Mouse (Mus musculus) forebrain, embryonic 13.5 days (tissue): Measurements from ENCODE around the gene Sppl3. TPM values are rescaled to one million over a fixed set of nuclear protein-coding genes. Genes with fewer than 3 reads are reported as not detected.
"Not testable (repeated sequence)": the region's sequence is repeated elsewhere in the genome, so short reads cannot be mapped to it uniquely, and the experiment has no call there.

Experiments used
- ATAC-seq: fragments of 200-750 bp; cut with Nextera tagmentation; 2 replicates; pipeline ENCODE4 v1.8.0; 2017
- H3K27ac ChIP-seq: fragments of 300-500 bp; sonication (generic); 2 replicates; pipeline ENCODE4 v1.5.1; 2015; ENCODE audit warnings: inconsistent platforms, mild to moderate bottlenecking, moderate library complexity
- H3K27me3 ChIP-seq: fragments of 300-500 bp; sonication (generic); 2 replicates; pipeline ENCODE4 v1.6.1; 2015; ENCODE audit warnings: mild to moderate bottlenecking, inconsistent platforms
- H3K36me3 ChIP-seq: fragments of 300-500 bp; sonication (generic); 2 replicates; pipeline ENCODE4 v1.6.1; 2015; ENCODE audit warnings: mild to moderate bottlenecking, inconsistent platforms; ENCODE audit not compliant: poor library complexity, severe bottlenecking
- H3K4me1 ChIP-seq: fragments of 300-500 bp; sonication (generic); 2 replicates; pipeline ENCODE4 v1.6.1; 2015; ENCODE audit warnings: inconsistent platforms
- H3K4me2 ChIP-seq: fragments of 300-500 bp; sonication (generic); 2 replicates; pipeline ENCODE4 v1.6.1; 2015; ENCODE audit warnings: inconsistent platforms, mild to moderate bottlenecking, moderate library complexity
- H3K4me3 ChIP-seq: fragments of 300-500 bp; sonication (generic); 2 replicates; pipeline ENCODE4 v1.5.1; 2015; ENCODE audit warnings: mild to moderate bottlenecking, inconsistent platforms
- H3K9ac ChIP-seq: fragments of 300-500 bp; sonication (generic); 2 replicates; pipeline ENCODE4 v1.6.1; 2015; ENCODE audit warnings: mild to moderate bottlenecking, inconsistent platforms
- H3K9me3 ChIP-seq: fragments of 300-500 bp; sonication (generic); replicated peaks from 2 replicates; pipeline ENCODE4 v1.6.1; 2016; ENCODE audit warnings: inconsistent platforms
- whole genome bisulfite sequencing: fragments of 180-500 bp; shearing (Covaris S2); methylation state at CpG from one replicate; pipeline ENCODE4 v1.1.7; 2015; 5-methylcytosine and 5-hydroxymethylcytosine counted together
- polyA plus RNA-seq: library from polyadenylated mRNA; unstranded; fragments of >200 nt; fragmentation: Nextera tagmentation; extraction: Ambion mirVana; gene quantifications from 2 replicates; pipeline ENCODE4 v1.2.1, GENCODE M21; 2015

Sppl3 gene
- polyA plus RNA-seq, 1 experiment from 2014 or later: 16.0 TPM

DNA sequence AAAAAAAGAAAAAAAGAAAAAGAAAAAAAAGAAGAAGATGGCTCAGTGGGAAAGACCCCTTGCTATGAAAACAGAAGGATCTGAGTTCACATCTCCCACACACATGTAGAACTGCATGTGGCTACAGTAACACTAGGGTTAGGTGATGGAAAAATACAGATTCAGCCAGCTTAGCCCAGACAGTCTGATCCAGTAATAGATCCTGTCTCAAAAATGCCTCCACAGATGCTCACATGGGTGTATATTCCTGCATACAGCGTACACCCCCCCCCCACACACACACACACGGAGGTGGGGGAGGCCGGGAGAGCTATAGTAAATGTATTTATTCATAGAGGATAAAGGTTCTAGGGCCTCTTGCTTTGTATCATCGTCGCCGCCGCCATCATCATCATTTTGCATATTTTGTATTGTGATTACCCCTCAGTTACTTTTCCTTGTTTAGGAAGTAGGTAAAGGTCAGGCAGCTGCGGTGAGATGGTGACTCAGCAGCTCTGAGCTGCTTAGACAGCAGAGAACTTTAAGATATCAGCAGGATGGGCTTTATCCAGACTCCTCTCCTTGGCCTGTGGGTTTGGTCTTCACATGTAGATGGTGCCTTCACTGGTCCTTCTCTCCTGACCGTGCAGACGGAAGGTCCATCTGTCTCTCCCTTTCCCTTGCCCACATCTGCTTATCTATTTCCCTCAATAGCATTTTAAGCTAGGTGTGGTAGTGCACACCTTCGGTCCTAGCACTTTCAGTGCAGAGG is 57.9 kb downstream of the Sppl3 start:
- Histone ChIP-seq H3K4me1 (peaks cover 11% of the 10 kb centered on the region), H3K27me3 (no peaks in the 10 kb centered on the region), H3K36me3 (peaks cover 9% of the 10 kb centered on the region), H3K9me3 (no peaks in the 10 kb centered on the region), H3K9ac (no peak overlapping the region), H3K4me2 (no peak overlapping the region), H3K4me3 (no peak overlapping the region), H3K27ac (no peak overlapping the region)
- ATAC-seq: no peak
- WGBS: 89% methylated on average over 11 of the region's 11 CpGs

DNA sequence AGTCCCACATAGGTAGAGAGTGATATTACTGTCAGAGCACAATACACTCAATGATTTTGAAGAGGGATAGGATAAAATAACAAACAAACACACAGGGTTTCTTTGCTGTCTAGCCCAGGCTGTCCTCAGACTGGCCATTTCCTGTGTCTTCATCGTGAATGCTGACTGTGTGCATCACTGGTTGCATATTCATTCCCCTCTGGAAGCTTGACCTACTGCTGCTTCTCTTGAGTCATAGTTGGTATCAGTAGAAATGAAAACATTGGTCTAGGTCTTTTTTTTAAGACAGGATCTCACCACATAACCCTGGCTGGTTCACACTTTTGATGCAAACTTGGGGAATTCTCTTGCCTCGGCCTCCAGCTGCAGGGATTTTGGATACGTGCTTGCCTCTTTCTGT is 58.7 kb downstream of the Sppl3 start:
- H3K9ac ChIP-seq: no peak overlapping the region
- WGBS: 92% methylated on average over 3 of the region's 3 CpGs
- ATAC-seq: no peak

DNA sequence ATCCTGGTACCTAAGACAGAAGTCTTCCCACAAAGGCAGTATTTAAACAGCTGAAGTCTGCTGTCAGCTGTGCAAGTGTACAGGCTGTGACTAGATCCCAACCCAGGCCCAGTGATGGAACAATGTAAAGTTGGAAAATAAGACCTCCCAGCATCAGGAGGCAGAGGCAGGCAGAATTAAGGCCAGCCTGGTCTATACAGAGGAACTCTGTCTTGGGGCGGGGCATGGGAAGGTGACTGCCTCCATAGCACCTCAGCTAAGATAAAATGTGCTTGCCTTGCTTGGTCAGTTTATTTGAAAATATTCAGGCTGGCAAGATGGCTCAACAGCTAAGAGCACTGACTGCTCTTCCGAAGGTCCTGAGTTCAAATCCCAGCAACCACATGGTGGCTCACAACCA is 59.5 kb downstream of the Sppl3 start:
- no peak overlapping the region for H3K4me2 ChIP-seq
- H3K4me1 ChIP-seq: peaks cover 11% of the 10 kb centered on the region
- H3K4me3 ChIP-seq: no peak overlapping the region
- WGBS: 100% methylated on average over 2 of the region's 2 CpGs
- no peaks in the 10 kb centered on the region for H3K9me3 ChIP-seq
- peaks cover 13% of the 10 kb centered on the region for H3K36me3 ChIP-seq
- ATAC-seq: no peak
- H3K27ac ChIP-seq: no peak overlapping the region
- no peak overlapping the region for H3K9ac ChIP-seq
- H3K27me3 ChIP-seq: no peaks in the 10 kb centered on the region

More for the DNA sequence above, 58.7 kb downstream of the Sppl3 start:
- no peak overlapping the region for H3K27ac ChIP-seq
- peaks cover 11% of the 10 kb centered on the region for H3K4me1 ChIP-seq
- no peaks in the 10 kb centered on the region for H3K27me3 ChIP-seq
- H3K36me3 ChIP-seq: peaks cover 5% of the 10 kb centered on the region
- H3K4me2 ChIP-seq: no peak overlapping the region
- H3K9me3 ChIP-seq: no peaks in the 10 kb centered on the region
- no peak overlapping the region for H3K4me3 ChIP-seq

DNA sequence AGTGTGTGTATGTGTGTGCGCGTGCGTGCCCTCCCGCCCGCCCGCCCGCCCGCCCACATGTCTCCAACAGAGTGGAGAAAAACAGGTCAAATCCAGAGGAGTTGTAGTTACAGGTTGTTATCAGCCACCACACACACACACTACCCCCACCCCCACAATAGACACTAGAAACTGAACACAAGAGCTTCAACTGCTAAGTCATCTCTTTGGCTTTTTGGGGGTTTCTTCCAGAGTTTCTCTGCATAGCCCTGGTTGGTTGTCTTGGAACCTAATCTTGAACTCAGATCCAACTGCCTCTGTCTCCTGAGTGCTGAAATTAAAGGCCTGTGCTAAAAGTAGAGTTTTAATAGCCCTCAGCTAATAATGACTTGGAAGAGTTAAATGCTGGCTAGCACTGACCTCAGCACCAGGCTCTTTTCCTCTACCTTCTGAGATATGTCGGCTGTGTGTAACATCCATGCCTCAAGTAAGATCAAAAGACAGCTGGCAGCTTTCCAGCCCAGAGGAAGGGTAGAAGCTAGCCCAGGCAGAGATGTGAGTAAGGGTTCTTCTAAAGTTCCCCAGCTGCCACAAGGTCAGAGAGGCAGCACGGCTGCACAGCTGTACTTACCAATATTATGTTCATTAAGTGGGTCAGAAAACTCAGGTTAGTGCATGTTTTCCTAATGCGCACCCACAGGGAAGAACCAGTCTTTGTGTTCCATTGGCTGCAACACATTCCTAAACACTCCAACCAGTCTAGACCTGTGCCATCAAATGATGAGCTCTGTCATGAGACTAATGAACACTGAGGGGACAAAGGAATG is 60.4 kb downstream of the Sppl3 start:
- H3K4me2 ChIP-seq: no peak overlapping the region
- no peak overlapping the region for H3K9ac ChIP-seq
- no peaks in the 10 kb centered on the region for H3K27me3 ChIP-seq
- H3K9me3 ChIP-seq: no peaks in the 10 kb centered on the region
- peaks cover 19% of the 10 kb centered on the region for H3K36me3 ChIP-seq
- H3K27ac ChIP-seq: no peak overlapping the region
- no peak for ATAC-seq
- no peak overlapping the region for H3K4me3 ChIP-seq
- 86% methylated on average over 11 of the region's 11 CpGs for WGBS
- peaks cover 11% of the 10 kb centered on the region for H3K4me1 ChIP-seq

DNA sequence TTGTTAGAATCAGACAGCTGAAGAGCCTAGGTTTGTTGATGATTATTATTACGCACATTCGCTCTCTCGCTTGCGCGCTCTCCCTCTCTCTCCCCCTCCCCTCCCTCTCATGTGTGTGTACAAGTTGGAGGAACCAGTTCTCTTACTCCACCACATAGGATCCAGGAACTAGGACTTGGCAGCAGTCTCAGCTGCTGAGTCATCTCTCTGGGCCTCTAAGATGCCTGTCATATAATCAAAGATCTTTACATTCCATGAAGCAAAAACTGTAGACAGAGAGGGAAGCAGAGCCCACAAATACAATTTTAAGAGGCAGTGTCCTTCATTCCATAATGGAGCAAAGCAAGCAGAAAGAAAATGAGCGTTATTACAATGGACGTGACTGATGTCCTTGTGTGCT is 61.2 kb downstream of the Sppl3 start:
- Histone ChIP-seq H3K9me3 (no peaks in the 10 kb centered on the region), H3K27ac (no peak overlapping the region), H3K4me2 (no peak overlapping the region), H3K4me1 (peaks cover 11% of the 10 kb centered on the region), H3K27me3 (no peaks in the 10 kb centered on the region), H3K4me3 (no peak overlapping the region), H3K9ac (no peak overlapping the region), H3K36me3 (peaks cover 19% of the 10 kb centered on the region)
- 85% methylated on average over 7 of the region's 7 CpGs for WGBS
- ATAC-seq: no peak

DNA sequence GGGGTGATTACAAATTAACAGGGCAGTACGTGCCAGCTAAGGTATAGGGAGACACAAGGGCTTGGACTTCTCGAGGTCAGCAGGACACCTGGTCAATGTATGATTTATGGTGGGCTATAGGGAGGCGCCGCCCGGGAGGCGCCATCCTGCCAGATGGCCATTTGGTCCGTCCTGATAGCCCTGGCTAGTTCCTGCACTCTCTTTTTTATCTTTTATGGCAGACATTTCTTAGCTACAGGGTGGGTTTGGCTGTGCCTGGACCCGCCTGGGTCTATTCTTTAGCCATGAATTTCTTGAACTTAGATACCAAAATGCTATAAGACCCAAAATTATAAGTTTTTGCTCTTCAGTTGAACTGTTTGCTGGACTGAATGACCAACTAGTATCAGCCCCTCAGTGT is 62.4 kb downstream of the Sppl3 start:
- ATAC-seq: not testable (repeated sequence)

DNA sequence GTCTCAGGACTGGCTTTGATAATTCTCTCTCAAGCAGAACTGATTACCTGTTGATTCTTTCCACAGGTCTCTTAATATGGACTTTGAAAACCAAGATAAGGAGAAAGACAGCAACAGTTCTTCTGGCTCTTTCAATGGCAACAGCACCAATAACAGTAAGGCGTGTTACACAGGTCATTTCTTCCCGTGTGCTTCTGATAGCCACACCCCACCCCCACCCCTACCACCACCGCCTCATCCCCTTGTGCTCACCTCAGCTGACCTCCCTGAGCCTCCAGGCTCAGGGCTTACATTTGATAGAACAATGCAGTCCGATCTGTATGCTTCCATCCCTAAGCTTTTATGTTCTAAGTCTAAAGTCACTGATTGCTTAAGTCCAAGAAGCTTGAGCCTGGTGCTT is 63.8 kb downstream of the Sppl3 start:
- Histone ChIP-seq H3K36me3 (peaks cover 19% of the 10 kb centered on the region), H3K9me3 (no peaks in the 10 kb centered on the region), H3K9ac (no peak overlapping the region), H3K4me1 (peaks cover 11% of the 10 kb centered on the region), H3K27ac (no peak overlapping the region), H3K4me2 (no peak overlapping the region), H3K27me3 (no peaks in the 10 kb centered on the region), H3K4me3 (no peak overlapping the region)
- ATAC-seq: no peak
- WGBS: 77% methylated on average over 4 of the region's 4 CpGs

More for the DNA sequence above, 62.4 kb downstream of the Sppl3 start:
- H3K4me2 ChIP-seq, H3K27ac ChIP-seq, H3K9me3 ChIP-seq, H3K9ac ChIP-seq, H3K4me3 ChIP-seq, H3K27me3 ChIP-seq: not testable (repeated sequence)
- Histone ChIP-seq H3K36me3 (peaks cover 19% of the 10 kb centered on the region), H3K4me1 (peaks cover 11% of the 10 kb centered on the region)
- WGBS: 83% methylated on average over 8 of the region's 8 CpGs

DNA sequence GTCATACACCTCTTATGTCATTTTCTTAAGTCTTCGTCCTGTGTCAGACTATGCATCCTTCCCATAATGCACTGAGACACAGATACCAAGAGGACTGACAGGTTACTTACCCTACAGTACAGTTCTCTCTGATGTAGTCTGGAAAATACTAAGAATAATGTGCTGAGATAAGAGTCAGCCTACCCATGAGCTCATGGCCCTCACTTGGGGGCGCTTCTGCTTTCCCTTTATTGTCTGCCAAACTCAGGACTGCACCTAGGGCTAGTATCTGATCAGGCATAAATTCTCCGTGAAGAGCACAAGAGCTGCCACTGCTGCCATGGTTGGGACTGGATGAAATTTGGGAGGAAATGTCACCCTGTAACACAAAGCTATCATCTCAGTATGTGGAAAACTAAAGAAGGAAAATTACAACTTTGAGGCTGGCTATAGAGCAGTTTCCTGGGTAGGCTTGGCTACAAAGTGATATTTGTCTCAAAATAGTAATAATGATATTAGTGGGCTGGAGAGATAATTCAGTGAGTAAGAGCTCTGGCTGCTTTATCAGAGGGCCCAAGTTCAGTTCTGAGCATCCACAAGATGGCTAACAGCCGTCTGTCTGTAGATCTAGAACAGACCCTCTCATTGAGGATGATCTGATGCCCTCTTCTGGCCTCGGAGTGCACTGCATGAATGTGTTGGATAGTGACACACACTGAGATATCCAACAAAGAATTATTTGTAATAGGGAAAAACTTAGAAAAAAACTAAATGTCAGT is 65.4 kb downstream of the Sppl3 start:
- Histone ChIP-seq H3K9me3 (no peaks in the 10 kb centered on the region), H3K4me1 (peaks cover 8% of the 10 kb centered on the region), H3K9ac (no peak overlapping the region), H3K27ac (no peak overlapping the region), H3K27me3 (no peaks in the 10 kb centered on the region), H3K4me3 (no peak overlapping the region), H3K36me3 (peaks cover 19% of the 10 kb centered on the region), H3K4me2 (no peak overlapping the region)
- no peak for ATAC-seq
- WGBS: 59% methylated on average over 5 of the region's 5 CpGs

DNA sequence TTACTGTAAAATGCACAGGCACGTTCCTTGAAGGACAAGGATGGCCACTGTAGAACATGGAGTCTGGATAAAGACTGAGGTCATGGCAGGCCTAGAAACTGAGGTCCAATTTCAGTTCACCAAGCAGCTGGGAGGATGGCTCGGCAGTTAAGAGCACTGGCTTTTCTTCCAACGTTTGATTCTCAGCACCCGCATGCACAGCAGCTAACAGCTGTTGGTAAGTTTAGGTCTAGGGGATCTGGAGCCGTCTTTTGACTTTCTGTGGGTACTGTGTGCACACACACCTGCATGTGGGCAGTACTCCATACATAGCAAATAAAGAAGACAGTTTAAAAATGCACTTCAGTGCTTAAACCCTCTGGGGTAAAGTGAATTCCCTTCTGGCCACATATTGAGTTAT is 70.7 kb downstream of the Sppl3 start:
- Histone ChIP-seq H3K9me3 (no peaks in the 10 kb centered on the region), H3K4me2 (no peak overlapping the region), H3K36me3 (peaks cover 41% of the 10 kb centered on the region), H3K4me1 (no peaks in the 10 kb centered on the region), H3K9ac (no peak overlapping the region), H3K27ac (no peak overlapping the region), H3K4me3 (no peak overlapping the region), H3K27me3 (no peaks in the 10 kb centered on the region)
- ATAC-seq: no peak
- 89% methylated on average over 5 of the region's 5 CpGs for WGBS

DNA sequence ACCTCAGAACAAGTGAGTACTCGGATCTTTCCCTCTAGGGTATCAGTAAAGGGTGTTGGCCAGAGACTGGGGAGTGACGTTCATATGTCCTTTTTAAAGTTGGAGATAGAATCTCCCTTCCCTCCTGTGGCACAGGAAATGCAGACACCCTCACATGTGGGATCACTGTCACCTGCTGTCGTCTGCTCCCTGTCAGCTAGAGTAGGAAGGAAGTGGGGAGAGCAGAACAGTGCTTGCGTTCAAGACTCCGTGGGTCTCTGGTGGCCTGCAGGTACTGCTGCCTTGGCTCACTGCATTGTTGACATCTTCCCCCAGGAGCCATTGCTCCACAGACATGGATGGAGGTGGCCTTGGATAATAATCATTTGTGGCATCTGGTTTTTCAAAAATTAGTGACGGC is 72.6 kb downstream of the Sppl3 start:
- Histone ChIP-seq H3K4me1 (no peaks in the 10 kb centered on the region), H3K9ac (no peak overlapping the region), H3K4me2 (no peak overlapping the region), H3K4me3 (no peak overlapping the region), H3K36me3 (peaks cover 58% of the 10 kb centered on the region), H3K9me3 (no peaks in the 10 kb centered on the region), H3K27me3 (no peaks in the 10 kb centered on the region), H3K27ac (no peak overlapping the region)
- ATAC-seq: no peak
- WGBS: 93% methylated on average over 6 of the region's 6 CpGs

DNA sequence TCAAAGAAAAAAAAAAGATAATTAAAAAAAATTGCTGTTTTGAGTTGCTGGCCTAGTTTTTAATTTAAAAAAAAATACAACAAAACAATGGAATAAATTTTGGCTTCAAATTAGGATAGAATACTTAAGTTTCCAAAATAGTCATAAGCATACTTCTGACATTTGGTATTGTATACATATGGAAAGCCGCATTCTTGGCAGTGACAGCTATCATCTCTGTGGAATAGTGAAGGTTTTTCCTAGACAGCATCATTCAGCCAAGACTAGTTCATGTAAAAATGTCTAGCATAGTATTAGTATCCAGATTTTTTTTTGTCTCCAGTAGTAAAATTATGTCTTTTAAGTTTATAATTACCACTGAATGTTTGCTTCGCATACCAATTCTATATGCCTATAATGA is 74.7 kb downstream of the Sppl3 start:
- Histone ChIP-seq H3K27me3 (no peaks in the 10 kb centered on the region), H3K4me1 (no peaks in the 10 kb centered on the region), H3K36me3 (peaks cover 79% of the 10 kb centered on the region), H3K4me2 (no peak overlapping the region), H3K9me3 (no peaks in the 10 kb centered on the region), H3K27ac (no peak overlapping the region), H3K9ac (no peak overlapping the region), H3K4me3 (no peak overlapping the region)
- 96% methylated on average over 2 of the region's 2 CpGs for WGBS
- ATAC-seq: no peak
